Mouse (Mus musculus) heart, embryonic 14.5 days (tissue): ENCODE measurements around the gene Olfr270. TPM values are rescaled to one million over a fixed set of nuclear protein-coding genes. Genes with fewer than 3 reads are reported as not detected.

ENCODE experiments used
- ATAC-seq: fragments of 200-750 bp; cut with Nextera tagmentation; 2 replicates; pipeline ENCODE4 v1.8.0; 2017; ENCODE audit warnings: low read depth, moderate TSS enrichment; ENCODE audit not compliant: insufficient number of reproducible peaks, insufficient read depth, low FRiP score
- H3K27ac ChIP-seq, 2 experiments: fragments of 200-500 bp in 1 of 2; fragments of 300-500 bp in 1 of 2; sonication (generic) in 1 of 2; replicated peaks in 1 of 2; 2 replicates each; pipeline ENCODE4 v1.5.1; 2012 to 2014; ENCODE audit warnings: low read depth in 2 of 2, low read length in 2 of 2, control low read depth in 1 of 2, mild to moderate bottlenecking in 1 of 2, mixed read lengths in 1 of 2; ENCODE audit not compliant: control insufficient read depth in 1 of 2, insufficient read depth in 1 of 2
- H3K27me3 ChIP-seq: fragments of 300-500 bp; sonication (generic); 2 replicates; pipeline ENCODE4 v1.6.1; 2014; ENCODE audit warnings: mild to moderate bottlenecking, low read length, control low read depth; ENCODE audit not compliant: control insufficient read depth, insufficient read depth
- H3K36me3 ChIP-seq: fragments of 300-500 bp; sonication (generic); 2 replicates; pipeline ENCODE4 v1.6.1; 2014; ENCODE audit warnings: mild to moderate bottlenecking, control low read depth, low read length, mixed read lengths; ENCODE audit not compliant: control insufficient read depth, insufficient read depth
- H3K4me1 ChIP-seq, 2 experiments: fragments of 200-500 bp in 1 of 2; fragments of 300-500 bp in 1 of 2; sonication (generic) in 1 of 2; 2 replicates each; pipeline ENCODE4 v1.6.1; 2012 to 2014; ENCODE audit warnings: low read length in 2 of 2, control low read depth in 1 of 2, mixed read lengths in 1 of 2; ENCODE audit not compliant: control insufficient read depth in 2 of 2, insufficient read depth in 2 of 2
- H3K4me2 ChIP-seq: fragments of 300-500 bp; sonication (generic); 2 replicates; pipeline ENCODE4 v1.6.1; 2014; ENCODE audit warnings: mild to moderate bottlenecking, low read length
- H3K4me3 ChIP-seq, 2 experiments: fragments of 200-500 bp in 1 of 2; fragments of 300-500 bp in 1 of 2; sonication (generic) in 1 of 2; 2 replicates each; pipeline ENCODE4 v1.5.1; 2012 to 2014; ENCODE audit warnings: low read length in 2 of 2, mild to moderate bottlenecking in 2 of 2, control low read depth in 1 of 2, low read depth in 1 of 2, moderate library complexity in 1 of 2; ENCODE audit not compliant: control insufficient read depth in 1 of 2, insufficient read depth in 1 of 2
- H3K9ac ChIP-seq: fragments of 300-500 bp; sonication (generic); 2 replicates; pipeline ENCODE4 v1.6.1; 2014; ENCODE audit warnings: mild to moderate bottlenecking, low read length
- H3K9me3 ChIP-seq: fragments of 300-500 bp; sonication (generic); 2 replicates; pipeline ENCODE4 v1.6.1; 2016; ENCODE audit warnings: low read length, control low read depth; ENCODE audit not compliant: control insufficient read depth
- WGBS: fragments of 180-500 bp; shearing (Covaris S2); extraction: QIAGEN DNeasy Blood & Tissue Kit; methylation state at CpG from one replicate; pipeline ENCODE4 v1.1.7; 2014; 5-methylcytosine and 5-hydroxymethylcytosine counted together
- polyA plus RNA-seq: library from polyadenylated mRNA; unstranded; fragments of >200 nt; fragmentation: Nextera tagmentation; extraction: Ambion mirVana; gene quantifications from 2 replicates; pipeline ENCODE4 v1.2.1, GENCODE M21; 2014

Gene Olfr270
- polyA plus RNA-seq, 1 experiment from 2014 or later = not detected

DNA sequence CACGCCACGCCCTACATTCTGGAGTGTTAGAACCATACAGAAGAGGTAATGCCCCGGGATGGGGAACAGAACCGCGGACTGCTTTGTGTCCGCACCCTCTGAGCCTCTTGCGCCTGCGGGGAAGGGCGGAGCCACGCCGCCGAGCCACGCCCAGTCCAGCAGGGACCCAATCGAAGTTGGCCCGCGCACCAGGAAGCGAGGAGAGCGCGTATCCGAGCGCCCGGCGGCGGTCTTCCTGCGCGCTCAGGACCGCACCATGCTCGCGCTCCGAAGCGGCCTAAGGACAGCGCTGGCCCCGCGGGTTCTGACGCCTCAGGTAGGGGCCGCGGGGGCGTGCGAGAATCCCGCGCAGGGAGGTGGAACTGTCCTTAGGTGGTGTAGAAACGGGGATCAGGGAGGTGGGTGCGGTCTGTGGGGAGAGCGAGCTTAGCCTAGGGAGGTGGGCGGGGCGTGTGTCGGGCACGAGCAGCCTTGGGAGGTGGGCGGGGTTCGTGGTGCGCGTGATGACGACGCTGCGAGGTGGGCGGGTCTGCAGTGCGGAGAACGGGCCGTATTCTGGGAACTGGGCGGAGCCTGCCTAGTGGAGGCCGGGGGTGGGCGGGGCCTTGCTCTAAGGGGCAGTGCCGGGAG lies 47.5 kb downstream of the Olfr270 start, which contains the start of gene Nipsnap3b:
Nipsnap3b (plus strand) TSS at position 149 of the 630 bp plus-strand sequence.
- H3K4me2 ChIP-seq = peak within 1 kb of the TSS; percentile 74

DNA sequence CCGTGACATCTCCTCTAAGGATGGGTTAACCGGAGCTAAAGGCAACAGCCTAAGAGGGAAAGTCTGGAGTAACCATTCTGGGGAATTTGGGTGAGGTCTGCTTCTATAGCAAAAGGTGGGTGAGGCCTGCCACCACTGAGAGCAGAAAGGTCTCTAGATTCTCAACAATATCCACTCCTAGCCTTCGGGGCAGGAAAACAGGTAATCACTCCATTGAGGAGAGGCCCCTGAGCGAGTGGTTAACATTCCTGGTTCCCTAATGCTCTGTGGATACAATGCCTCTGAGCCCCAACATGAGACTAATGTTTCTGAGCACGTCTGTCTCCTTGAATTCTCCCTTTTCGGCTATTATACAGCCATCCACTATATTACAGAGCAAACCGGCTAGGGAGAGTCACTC lies 50.1 kb downstream of the Olfr270 start:
- Histone ChIP-seq H3K4me1 (peaks cover 2% of the 10 kb centered on the region in 2 experiments; a peak in 2 of 4 replicates), H3K4me3 (no peak overlapping the region), H3K27ac (no peak overlapping the region), H3K36me3 (peaks cover 39% of the 10 kb centered on the region), H3K27me3 (no peaks in the 10 kb centered on the region), H3K9me3 (peaks cover 13% of the 10 kb centered on the region), H3K4me2 (no peak overlapping the region), H3K9ac (no peak overlapping the region)
- ATAC-seq = no peak
- WGBS = 90% methylated on average over 7 of the region's 7 CpGs

More for the DNA sequence above, 47.5 kb downstream of the Olfr270 start, which contains the start of gene Nipsnap3b:
- Histone ChIP-seq H3K4me3 (peak within 1 kb of the TSS; percentile 81 to 85), H3K36me3 (peaks cover 18% of the 10 kb centered on the region), H3K4me1 (peaks cover 2% of the 10 kb centered on the region in 2 experiments; a peak in 2 of 4 replicates), H3K9ac (peak within 1 kb of the TSS; percentile 81), H3K27me3 (no peaks in the 10 kb centered on the region), H3K9me3 (peaks cover 4% of the 10 kb centered on the region), H3K27ac (peak within 1 kb of the TSS; percentile 72 to 86)
- ATAC-seq = peak; percentile 98
- 1% methylated on average over 63 of the region's 63 CpGs for WGBS

DNA sequence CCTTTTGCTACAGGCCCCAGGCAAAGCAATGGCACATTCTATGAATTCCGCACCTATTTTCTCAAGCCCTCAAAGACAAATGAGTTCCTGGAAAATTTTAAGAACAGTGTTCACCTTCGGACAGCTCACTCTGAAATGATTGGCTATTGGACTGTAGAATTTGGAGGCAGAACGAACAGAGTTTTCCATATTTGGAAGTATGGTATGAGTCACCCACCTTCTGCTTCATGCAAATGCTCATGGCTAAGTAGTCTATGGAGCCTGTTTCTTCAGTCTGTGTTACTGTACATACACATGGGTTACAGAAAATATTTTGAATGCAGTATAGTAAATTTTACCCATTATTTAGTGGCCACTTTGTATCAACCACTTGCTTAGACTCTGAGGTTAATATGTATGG lies 50.7 kb downstream of the Olfr270 start:
- ATAC-seq = no peak
- Histone ChIP-seq H3K4me2 (no peak overlapping the region), H3K9me3 (peaks cover 13% of the 10 kb centered on the region), H3K4me1 (peaks cover 2% of the 10 kb centered on the region in 2 experiments; a peak in 2 of 4 replicates), H3K36me3 (peaks cover 45% of the 10 kb centered on the region), H3K9ac (no peak overlapping the region), H3K27ac (no peak overlapping the region), H3K27me3 (no peaks in the 10 kb centered on the region), H3K4me3 (no peak overlapping the region)
- 91% methylated on average over 3 of the region's 3 CpGs for WGBS

DNA sequence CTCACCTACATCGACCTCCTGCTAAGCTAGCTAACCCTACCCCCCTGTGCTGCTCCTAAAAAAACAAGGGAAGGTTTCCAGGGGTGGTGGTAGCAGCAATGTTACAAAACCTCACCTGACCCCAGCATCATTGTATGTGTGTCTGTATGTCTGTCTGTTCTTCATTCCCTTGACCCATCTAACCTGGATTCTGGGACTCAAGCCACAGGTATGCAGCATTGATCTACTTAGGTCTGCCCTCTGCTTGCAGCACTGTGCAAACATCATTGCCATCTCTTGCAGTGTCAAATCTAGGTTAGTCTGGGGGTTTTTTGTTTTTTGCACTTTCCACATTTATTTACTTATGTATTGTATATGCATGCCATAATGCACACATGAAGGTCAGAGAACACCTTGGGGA lies 54.0 kb downstream of the Olfr270 start:
- Histone ChIP-seq H3K27me3 (no peaks in the 10 kb centered on the region), H3K27ac (no peak overlapping the region), H3K4me1 (no peaks in the 10 kb centered on the region), H3K4me3 (no peak overlapping the region), H3K9me3 (peaks cover 13% of the 10 kb centered on the region), H3K4me2 (no peak overlapping the region), H3K9ac (no peak overlapping the region), H3K36me3 (peaks cover 72% of the 10 kb centered on the region)
- 75% methylated on average over 1 of the region's 1 CpGs for WGBS
- no peak for ATAC-seq

Other genes with a start within 250 kb of the Olfr270 start
- gene Olfr275, start 149.9 kb upstream of the Olfr270 start, polyA plus RNA-seq = not detected in 2 replicates
- not detected in 2 replicates for gene Olfr273, start 105.3 kb upstream of the Olfr270 start, polyA plus RNA-seq
- not detected in 2 replicates for gene Olfr272, start 45.4 kb upstream of the Olfr270 start, polyA plus RNA-seq
- gene Nipsnap3a, start 24.7 kb downstream of the Olfr270 start, polyA plus RNA-seq = not detected in 2 replicates
- gene Nipsnap3b, start 47.3 kb downstream of the Olfr270 start, polyA plus RNA-seq = 79.8 and 84.1 TPM in 2 replicates
- 7.8 and 8.1 TPM in 2 replicates for gene Abca1, start 195.3 kb downstream of the Olfr270 start, polyA plus RNA-seq